Mouse (Mus musculus): Measurements from ENCODE around the gene Pgam2. TPM values are rescaled to one million over a fixed set of nuclear protein-coding genes. Genes with fewer than 3 reads are reported as not detected.
A peak's percentile ranks its signal among the peaks of the same experiment; 100 is the strongest.
"Not testable (repeated sequence)": the region's sequence is repeated elsewhere in the genome, so short reads cannot be mapped to it uniquely, and the experiment has no call there.

Gene Pgam2
- 0.58 and 0.75 TPM in 2 replicates for polyA plus RNA-seq (2012; rRNA removed)

DNA sequence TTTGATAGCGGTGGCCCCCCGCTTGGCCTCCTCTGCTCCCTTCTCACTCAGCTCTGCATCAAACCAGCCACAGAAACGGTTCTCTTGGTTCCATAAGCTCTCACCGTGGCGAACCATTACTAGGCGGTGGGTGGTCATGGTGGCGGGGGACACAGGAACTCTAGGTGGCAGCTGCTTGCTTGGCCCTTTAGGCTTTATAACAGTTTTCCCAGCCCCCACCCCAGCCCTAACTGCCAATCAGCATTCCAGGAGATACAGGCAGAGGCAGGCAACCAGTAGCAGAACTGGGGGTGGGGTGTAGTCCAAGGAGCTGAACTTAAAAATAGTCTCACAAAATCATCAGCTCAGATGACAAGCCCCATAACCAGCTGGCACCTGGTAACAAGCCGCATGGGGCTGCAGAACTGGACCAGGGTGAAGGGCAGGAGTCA is at the start of gene Pgam2:
TSS of gene Pgam2 (minus strand) at position 183 of the 431 bp plus-strand sequence.
- no peak for DNase-seq (ENCODE audit: low spot score)

DNA sequence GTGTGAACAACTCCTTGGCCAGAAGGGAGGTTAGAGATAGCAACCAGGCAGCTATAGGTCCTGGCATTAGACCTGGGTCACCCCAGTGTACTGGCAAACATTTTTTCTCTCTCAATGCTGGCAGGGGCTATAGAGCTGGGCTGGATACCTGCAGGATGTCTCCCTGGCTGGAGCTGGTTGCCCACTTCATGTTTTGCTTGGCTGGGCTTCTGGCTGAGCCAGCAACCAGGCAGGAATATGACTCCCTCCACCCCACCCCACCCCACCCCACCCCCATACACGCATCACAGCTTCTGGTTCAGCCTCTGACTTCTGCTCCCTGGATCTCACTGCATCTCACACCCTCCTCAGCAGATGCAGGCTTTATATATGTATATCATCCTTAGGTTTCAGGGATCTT is 48.8 kb upstream of the Pgam2 start:
- no peak for DNase-seq (ENCODE audit: low spot score)

DNA sequence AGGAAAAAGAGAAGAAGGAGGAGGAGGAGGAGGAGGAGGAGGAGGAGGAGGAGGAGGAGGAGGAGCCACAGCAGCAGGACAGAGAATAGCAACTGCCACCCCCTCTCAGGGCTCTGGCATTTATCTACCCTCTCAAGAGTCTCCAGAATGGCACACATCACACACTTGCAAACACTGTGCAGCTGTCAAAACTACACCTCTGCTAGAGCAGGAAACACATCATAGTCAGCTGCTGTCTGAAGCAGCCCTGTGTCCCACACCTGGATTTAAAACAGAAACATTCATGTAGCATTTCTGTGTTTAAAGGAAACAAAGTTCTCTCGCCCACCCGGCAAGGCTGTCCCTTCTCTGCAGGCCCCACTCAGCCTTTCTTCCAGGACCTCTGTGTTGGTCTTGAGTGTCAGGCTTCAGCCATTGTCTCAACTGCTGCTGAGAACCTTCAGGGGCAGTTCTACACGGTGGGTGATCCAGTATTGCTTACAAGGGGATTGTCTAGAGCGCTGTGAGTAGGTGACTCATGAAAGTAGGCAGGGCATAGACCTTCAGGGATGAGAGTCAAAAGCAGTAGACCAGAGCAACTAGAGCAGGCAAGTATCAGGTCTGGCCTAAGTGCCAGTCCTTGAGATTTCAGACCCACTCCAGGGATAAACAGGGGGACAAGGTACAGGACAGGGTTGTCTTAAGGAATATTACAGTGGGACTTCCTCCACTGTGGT is 47.6 kb upstream of the Pgam2 start:
- DNase-seq (ENCODE audit: low spot score) = no peak

GRCm38 (mm10) chr11:5850452-5850851 is 46.9 kb upstream of the Pgam2 start:
- DNase-seq (ENCODE audit: low spot score) = no peak

GRCm38 (mm10) chr11:5849316-5849715 is 45.8 kb upstream of the Pgam2 start:
- DNase-seq (ENCODE audit: low spot score) = no peak

DNA sequence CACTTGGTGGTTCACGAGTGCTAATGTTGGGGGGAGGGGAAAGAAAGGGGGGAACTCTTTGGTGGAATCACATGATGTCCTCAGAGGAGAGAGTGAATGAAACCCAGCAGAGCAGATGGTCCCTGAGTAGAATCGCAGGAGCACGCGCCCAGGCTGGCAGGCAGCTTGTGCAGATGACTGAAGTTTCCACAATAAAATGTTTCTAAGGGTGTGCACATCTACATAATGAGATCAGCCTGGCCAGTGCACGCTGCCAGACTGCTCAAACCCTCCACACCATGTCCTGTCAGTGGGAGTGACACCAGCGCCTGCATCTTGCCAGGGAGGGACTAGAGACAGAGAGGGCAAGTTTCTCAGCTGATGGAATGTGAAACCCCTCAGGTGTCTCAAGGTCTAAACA is 45.2 kb upstream of the Pgam2 start:
- no peak for DNase-seq (ENCODE audit: low spot score)

DNA sequence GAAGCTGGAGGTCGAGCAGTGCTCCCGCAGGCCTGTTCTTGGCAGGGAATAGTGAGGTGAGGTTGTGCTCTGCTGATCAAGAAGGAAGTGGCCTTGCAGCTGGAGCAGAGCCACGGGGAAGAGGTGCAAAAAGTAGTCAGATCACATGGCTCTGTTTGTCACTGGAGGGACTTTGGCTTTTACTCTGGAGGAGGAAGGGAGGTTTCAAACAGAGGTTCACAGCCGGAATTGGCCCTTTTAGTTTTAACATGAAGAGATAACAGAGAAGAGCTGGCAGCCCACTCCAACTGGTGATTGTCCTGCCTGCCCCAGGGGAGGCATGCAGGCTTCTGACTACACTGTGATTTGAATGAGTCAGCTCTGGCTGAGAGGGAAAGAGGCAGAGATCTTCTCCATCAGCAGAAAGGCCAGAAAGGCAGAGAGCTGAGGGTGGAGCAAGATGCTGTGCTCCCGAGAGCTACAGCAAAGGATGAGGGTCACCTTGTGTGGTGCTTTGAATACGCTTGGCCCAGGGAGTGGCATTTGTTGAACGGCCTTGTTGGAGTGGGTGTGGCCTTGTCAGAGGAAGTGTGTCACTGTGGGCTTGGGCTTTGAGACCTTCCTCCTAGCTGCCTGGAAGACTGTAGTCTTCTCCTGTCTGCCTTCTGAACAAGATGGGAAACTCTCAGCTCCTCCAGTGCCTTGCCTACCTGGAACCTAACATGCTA is 43.3 kb upstream of the Pgam2 start:
- no peak for DNase-seq (ENCODE audit: low spot score)

GRCm38 (mm10) chr11:5843131-5843530 is 39.6 kb upstream of the Pgam2 start:
- DNase-seq (ENCODE audit: low spot score) = no peak

DNA sequence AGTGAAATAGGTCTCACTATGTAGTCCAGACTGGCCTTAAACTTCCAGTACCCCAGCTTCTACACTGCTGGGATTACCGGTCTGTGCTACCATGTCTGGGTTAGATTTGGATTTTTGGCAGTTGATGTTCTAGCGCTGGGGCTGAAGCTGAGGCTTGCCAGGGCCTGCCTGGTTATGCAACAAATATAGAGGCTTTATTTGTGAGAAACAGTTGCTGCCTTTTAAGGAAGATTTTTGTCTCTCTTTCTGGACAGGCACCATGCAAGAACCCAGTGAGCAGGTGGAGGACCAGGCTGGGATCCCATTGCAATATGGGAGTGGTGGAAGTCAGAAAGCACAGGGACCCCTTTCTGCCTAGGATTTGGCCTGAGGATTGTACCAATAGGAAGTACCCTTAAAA is 38.2 kb upstream of the Pgam2 start:
- DNase-seq (ENCODE audit: low spot score) = no peak

GRCm38 (mm10) chr11:5840346-5840745 is 36.8 kb upstream of the Pgam2 start:
- no peak for DNase-seq (ENCODE audit: low spot score)

- DNase-seq (ENCODE audit: low spot score) = peak; percentile 70
Measured at GRCm38 (mm10) chr11:5837251-5838246, 34.0 kb upstream of the Pgam2 start, which contains the start of gene Polm. Gene Polm, minus strand, starts transcription at chr11:5838016.

- DNase-seq (ENCODE audit: low spot score) = no peak
Measured at GRCm38 (mm10) chr11:5836126-5836525, 32.6 kb upstream of the Pgam2 start.

DNA sequence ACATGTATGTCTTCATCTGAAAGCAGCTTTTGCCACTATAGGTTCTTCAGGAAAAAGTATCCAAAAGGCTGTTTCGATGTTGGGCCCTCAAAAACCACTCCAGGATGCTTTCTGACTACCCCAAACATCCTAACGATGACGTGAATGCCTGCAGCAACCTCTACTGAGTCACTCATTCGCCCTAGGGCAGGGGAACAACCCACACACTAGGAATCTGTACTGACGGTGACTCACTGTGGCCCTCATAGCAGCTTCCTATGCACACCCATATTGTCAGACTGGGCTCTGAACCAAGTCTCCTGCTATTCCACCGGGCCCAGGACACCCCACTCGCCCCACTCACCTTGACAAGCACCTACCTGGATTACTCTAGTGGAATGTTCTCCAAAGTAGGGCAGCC is 31.5 kb upstream of the Pgam2 start:
- DNase-seq (ENCODE audit: low spot score) = no peak

DNA sequence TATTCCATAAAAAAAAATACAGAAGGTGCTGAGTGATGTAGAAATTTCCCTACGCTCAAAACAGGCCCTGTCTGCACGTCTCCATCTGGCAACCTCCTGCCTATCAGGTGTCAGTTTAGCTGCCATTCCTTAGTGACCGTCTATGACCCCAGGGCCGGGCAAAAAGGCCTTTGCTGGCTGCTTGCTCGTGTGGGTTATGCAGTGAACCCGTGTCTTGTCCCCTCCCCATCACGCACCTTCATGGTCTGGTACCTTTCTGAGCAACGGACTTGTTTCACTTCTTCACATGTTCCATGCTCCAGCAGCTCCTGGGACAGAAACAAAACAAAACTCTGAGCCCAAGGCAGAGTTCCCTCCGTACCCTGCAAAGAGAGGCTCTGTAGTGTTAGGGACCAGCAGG is 31.0 kb upstream of the Pgam2 start:
- DNase-seq (ENCODE audit: low spot score) = no peak

GRCm38 (mm10) chr11:5829327-5829726 is 25.8 kb upstream of the Pgam2 start:
- no peak for DNase-seq (ENCODE audit: low spot score)

DNA sequence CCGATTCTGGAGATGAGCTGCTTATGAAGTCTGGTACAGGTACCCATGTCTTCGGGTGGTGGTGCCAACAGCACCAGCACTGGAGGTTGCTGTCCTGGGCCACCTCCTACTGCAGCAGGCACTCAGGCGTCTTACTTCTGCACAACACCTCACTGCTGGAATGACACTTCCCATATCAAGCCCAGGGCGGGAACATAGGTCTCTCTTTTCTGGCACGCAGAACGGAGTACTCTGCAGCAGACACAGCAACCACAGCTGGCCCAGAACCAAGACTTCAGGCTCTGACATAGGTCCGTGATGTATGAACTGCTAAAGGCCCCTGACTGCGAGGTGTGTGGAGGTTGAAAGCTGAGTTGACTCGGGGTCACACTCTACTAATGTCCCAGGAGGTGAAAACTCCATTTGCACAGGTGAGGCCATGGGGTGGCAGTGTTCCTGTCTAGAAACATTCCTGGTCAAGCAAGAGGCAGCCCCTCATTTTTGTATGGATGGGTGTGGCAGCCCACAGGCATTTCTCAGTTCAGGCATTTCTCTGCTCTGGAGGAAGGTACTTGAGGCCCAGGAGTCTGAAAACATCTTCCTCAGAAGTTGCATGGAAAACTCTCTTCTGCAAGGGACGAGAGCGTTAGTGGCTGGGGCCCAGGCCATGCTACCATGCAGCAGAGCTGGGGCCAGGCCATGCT is 25.1 kb upstream of the Pgam2 start:
- DNase-seq (ENCODE audit: low spot score) = no peak

DNA sequence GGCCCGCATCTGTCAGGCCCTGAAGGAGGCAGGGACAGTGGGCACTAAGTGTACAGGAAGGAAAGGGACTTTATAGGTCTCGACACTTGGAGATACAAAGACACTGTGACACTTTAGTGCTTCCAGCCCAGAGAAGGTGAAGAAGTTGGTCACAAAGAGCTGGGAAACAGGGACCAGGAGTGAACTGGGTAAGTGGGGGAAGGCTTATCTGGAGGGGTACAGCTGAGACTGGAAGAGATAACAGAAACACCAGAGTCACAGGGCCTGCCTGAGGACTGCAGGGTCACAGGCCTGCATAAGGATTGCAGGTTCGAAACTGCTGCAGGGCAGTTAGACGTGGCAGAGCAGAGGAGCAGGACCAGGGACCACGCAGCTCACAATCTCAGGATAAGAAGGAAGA is 24.4 kb upstream of the Pgam2 start:
- DNase-seq (ENCODE audit: low spot score) = no peak

- DNase-seq (ENCODE audit: low spot score) = no peak
Measured at GRCm38 (mm10) chr11:5825432-5825831, 21.9 kb upstream of the Pgam2 start.

DNA sequence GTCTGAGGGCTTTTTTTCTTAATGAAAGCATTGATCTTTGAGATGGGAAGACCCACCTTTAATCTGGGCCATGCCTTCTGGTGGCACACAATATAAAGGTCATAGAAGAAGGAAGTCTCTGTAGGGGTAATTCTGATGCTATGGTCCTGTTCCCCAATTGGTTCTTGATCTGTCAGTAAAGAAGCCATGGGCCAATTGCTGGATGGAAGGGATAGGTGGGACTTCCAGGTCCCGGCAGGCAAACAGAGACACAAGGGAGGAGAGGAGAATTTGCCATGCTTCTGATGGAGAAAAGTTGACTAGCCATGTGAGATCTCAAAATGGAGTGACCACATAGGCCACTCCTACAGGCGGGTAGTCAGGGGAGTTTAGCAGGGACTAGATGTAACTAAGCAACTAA is 15.7 kb upstream of the Pgam2 start:
- no peak for DNase-seq (ENCODE audit: low spot score)

GRCm38 (mm10) chr11:5813381-5813780 is 9.8 kb upstream of the Pgam2 start:
- no peak for DNase-seq (ENCODE audit: low spot score)

DNA sequence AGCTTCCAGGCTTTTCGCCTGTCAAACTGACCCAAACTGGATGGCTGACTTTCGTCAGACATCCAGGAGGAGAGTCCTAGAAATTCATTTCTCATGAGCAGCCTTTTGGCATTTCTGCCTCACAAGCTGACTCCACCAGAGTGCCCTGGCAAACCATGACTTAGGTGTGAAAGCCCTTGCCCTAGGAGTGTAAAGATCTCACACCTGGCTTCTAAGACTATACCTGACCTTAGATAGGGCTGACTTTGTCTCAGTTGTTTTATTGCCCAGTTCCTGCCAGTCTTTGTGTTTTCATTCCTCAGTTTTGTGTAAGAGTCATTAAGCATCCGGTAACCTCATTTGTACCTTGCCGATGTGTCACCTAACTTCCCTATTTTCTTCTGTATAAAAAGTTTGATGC is 6.0 kb upstream of the Pgam2 start:
- not testable (repeated sequence) for DNase-seq (ENCODE audit: low spot score)

- no peak for DNase-seq (ENCODE audit: low spot score)
Measured at GRCm38 (mm10) chr11:5807956-5808355, 4.4 kb upstream of the Pgam2 start.

Measured in urinary bladder, adult 2 months (tissue).